Comparison of ENCODE assay signal across 8 mouse cellular contexts in genomic region chr9:106371776-106372175, GRCm38 (mm10). TPM values are rescaled to one million over a fixed set of nuclear protein-coding genes. Genes with fewer than 3 reads are reported as not detected.
DNase-seq lines count a peak whose midpoint lies in the region; ATAC-seq lines count a peak whose summit lies in the region.

No protein-coding gene starts in this region.

- H3K27ac ChIP-seq in midbrain, embryonic 16.5 days (ENCODE audit: low read length) = no peak overlapping the region

- H3K27me3 ChIP-seq in midbrain, embryonic 16.5 days (ENCODE audit: control insufficient read depth, insufficient read depth, low read depth, low read length) = no peaks in the 10 kb centered on the region
- no peaks in the 10 kb centered on the region for H3K27me3 ChIP-seq in splenic B cell, adult 2 months (ENCODE audit: control insufficient read depth, insufficient read depth, low read length, poor library complexity, severe bottlenecking)

- peaks cover 13% of the 10 kb centered on the region for H3K36me3 ChIP-seq in midbrain, embryonic 16.5 days (ENCODE audit: control insufficient read depth, insufficient read depth, low read length)
- peaks cover 8% of the 10 kb centered on the region for H3K36me3 ChIP-seq in splenic B cell, adult 2 months (ENCODE audit: control insufficient read depth, insufficient read depth, low read length, poor library complexity, severe bottlenecking)

- peak overlapping the region; percentile 83 for H3K4me2 ChIP-seq in midbrain, embryonic 16.5 days (ENCODE audit: low read length)

- H3K9ac ChIP-seq in midbrain, embryonic 16.5 days (ENCODE audit: low read depth, low read length) = peak overlapping the region; percentile 51

- 47% methylated on average over 6 of the region's 6 CpGs for WGBS in midbrain, embryonic 16.5 days

- H3K4me1 ChIP-seq in midbrain, embryonic 16.5 days (ENCODE audit: control insufficient read depth, insufficient read depth, low read length) = peaks cover 33% of the 10 kb centered on the region

- DNase-seq in cerebellum, adult 9-11 months = peak; percentile 57
- no peak for DNase-seq in cerebellum, adult 8-10 months
- peak; percentile 74 for DNase-seq in embryo, embryonic 11 days
- DNase-seq in heart, adult 9 months (ENCODE audit: low spot score in 2 of 2) = peak; percentile 95 to 97
- peak; percentile 86 for DNase-seq in kidney, adult 18-20 months
- peak; percentile 66 for DNase-seq in liver
- peak; percentile 74 for DNase-seq in splenic B cell, adult 2 months (ENCODE audit: low read depth, low spot score)

- H3K4me3 ChIP-seq in midbrain, embryonic 16.5 days (ENCODE audit: low read depth, low read length) = no peak overlapping the region

- no peaks in the 10 kb centered on the region for H3K9me3 ChIP-seq in midbrain, embryonic 16.5 days (replicated peaks; ENCODE audit: control insufficient read depth, low read length, poor library complexity, severe bottlenecking)

- no peak for ATAC-seq in midbrain, embryonic 16.5 days

RNA-seq across cellular contexts. Expression of gene Dusp7, which starts 3.3 kb away (rescaled TPM):
- polyA plus RNA-seq in midbrain, embryonic 16.5 days (2015; fragmentation: Nextera tagmentation; extraction: Ambion mirVana) = 12.3 and 13.2 TPM in 2 replicates

RNA-seq across cellular contexts. Expression of gene Rpl29, which starts 57.5 kb away (rescaled TPM):
- polyA plus RNA-seq in midbrain, embryonic 16.5 days (2015; fragmentation: Nextera tagmentation; extraction: Ambion mirVana) = 551 and 555 TPM in 2 replicates
